In the genomic region with DNA sequence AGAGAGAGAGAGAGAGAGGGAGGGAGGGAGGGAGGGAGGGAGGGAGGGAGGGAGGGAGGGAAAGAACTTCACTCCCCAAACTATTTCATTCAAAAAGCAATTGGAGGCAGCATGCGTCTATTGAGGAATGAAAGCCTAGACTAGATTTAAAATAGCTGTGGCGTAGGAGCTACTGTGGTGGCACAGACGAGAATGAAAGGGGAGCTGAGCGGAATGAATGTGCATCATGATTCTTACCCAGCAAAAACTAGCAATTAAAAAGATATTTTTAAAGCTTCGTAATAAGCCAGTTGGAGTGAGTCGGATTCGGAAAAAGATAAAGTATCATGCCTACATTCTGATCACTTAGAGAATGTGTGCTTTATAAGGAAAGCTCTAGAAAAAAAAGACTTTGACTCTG, we compare ENCODE assay signal across 38 mouse cellular contexts. TPM values are rescaled to one million over a fixed set of nuclear protein-coding genes. Genes with fewer than 3 reads are reported as not detected.
A peak's percentile ranks its signal among the peaks of the same experiment; 100 is the strongest.
DNase-seq lines count a peak whose midpoint lies in the region; ATAC-seq and TF ChIP-seq lines count a peak whose summit lies in the region.
"Had no signal": no experiment of that assay in that cellular context is flagged by ENCODE, and none has a peak within 500 bp of the region (broad histone marks: within the 10 kb centered on the region; RNA-seq: fewer than 3 reads in every experiment).

No protein-coding gene starts in this region.

- no peak overlapping the region for H3K4me2 ChIP-seq in forebrain, postnatal 0 days (ENCODE audit: low read depth)
- no peak overlapping the region for H3K4me2 ChIP-seq in forebrain, embryonic 14.5 days (ENCODE audit: low read length)
- H3K4me2 ChIP-seq: embryonic facial prominence, embryonic 15.5 days; forebrain, embryonic 12.5 days; heart, embryonic 13.5 days; hindbrain, embryonic 15.5 days; liver, embryonic 15.5 days; lung, embryonic 15.5 days; midbrain, embryonic 15.5 days; neural tube, embryonic 15.5 days had no signal

- H3K27ac ChIP-seq in forebrain, postnatal 0 days (ENCODE audit: low read depth, low read length): no peak overlapping the region
- H3K27ac ChIP-seq in forebrain, embryonic 14.5 days (ENCODE audit: low read depth, low read length): no peak overlapping the region
- H3K27ac ChIP-seq in layer of hippocampus, adult 2 months: peak overlapping the region; percentile 56; the same call in 1 of the 2 replicates
- H3K27ac ChIP-seq: embryonic facial prominence, embryonic 10.5 days; embryonic facial prominence, embryonic 15.5 days; forebrain, embryonic 12.5 days; heart, embryonic 13.5 days; hindbrain, embryonic 10.5 days; hindbrain, embryonic 15.5 days; liver, embryonic 15.5 days; lung, embryonic 15.5 days; midbrain, embryonic 10.5 days; midbrain, embryonic 15.5 days; neural tube, embryonic 15.5 days had no signal

- 41% methylated on average over 7 of the region's 7 CpGs for WGBS in forebrain, postnatal 0 days
- 59% methylated on average over 7 of the region's 7 CpGs for WGBS in forebrain, embryonic 14.5 days

- peak; percentile 48; the same call in 1 of the 2 replicates for ATAC-seq in forebrain, postnatal 0 days
- no peak for ATAC-seq in forebrain, embryonic 14.5 days
- ATAC-seq: activated CD4-positive, CD25-positive, alpha-beta regulatory T cell, adult 4 months; inflammation-experienced regulatory T-cells, adult 6 months; midbrain, embryonic 15.5 days had no signal

- no peak for TF ChIP-seq CTCF in forebrain, postnatal 0 days (IDR thresholded peaks at IDR 0.05; ENCODE audit: low read depth)
- TF ChIP-seq CTCF in layer of hippocampus, adult 2 months (conservative IDR thresholded peaks at IDR 0.05): no peak

- no peak overlapping the region for H3K4me3 ChIP-seq in forebrain, postnatal 0 days (ENCODE audit: low read depth, low read length)
- no peak overlapping the region for H3K4me3 ChIP-seq in forebrain, embryonic 14.5 days (ENCODE audit: low read depth, low read length)
- no peak overlapping the region for H3K4me3 ChIP-seq in layer of hippocampus, adult 2 months
- H3K4me3 ChIP-seq: embryonic facial prominence, embryonic 10.5 days; embryonic facial prominence, embryonic 15.5 days; forebrain, embryonic 12.5 days; heart, embryonic 13.5 days; hindbrain, embryonic 10.5 days; hindbrain, embryonic 15.5 days; liver, embryonic 15.5 days; lung, embryonic 15.5 days; midbrain, embryonic 10.5 days; midbrain, embryonic 15.5 days; neural tube, embryonic 15.5 days had no signal

- H3K4me1 ChIP-seq in forebrain, postnatal 0 days (ENCODE audit: insufficient read depth): 0 out of 2 replicates have a peak, but pooled peaks cover 3% of the 10 kb centered on the region
- H3K4me1 ChIP-seq in forebrain, embryonic 14.5 days (ENCODE audit: control insufficient read depth, insufficient read depth, low read length): no peaks in the 10 kb centered on the region
- H3K4me1 ChIP-seq: embryonic facial prominence, embryonic 10.5 days; embryonic facial prominence, embryonic 15.5 days; forebrain, embryonic 12.5 days; heart, embryonic 13.5 days; hindbrain, embryonic 10.5 days; hindbrain, embryonic 15.5 days; liver, embryonic 15.5 days; lung, embryonic 15.5 days; midbrain, embryonic 10.5 days; midbrain, embryonic 15.5 days; neural tube, embryonic 15.5 days had no signal

- no peaks in the 10 kb centered on the region for H3K27me3 ChIP-seq in forebrain, postnatal 0 days (ENCODE audit: insufficient read depth, low read length)
- no peaks in the 10 kb centered on the region for H3K27me3 ChIP-seq in forebrain, embryonic 14.5 days (replicated peaks; ENCODE audit: control insufficient read depth, insufficient read depth, low read length)
- H3K27me3 ChIP-seq: CH12.LX; embryonic facial prominence, embryonic 15.5 days; forebrain, embryonic 12.5 days; heart, embryonic 13.5 days; hindbrain, embryonic 15.5 days; liver, embryonic 15.5 days; lung, embryonic 15.5 days; midbrain, embryonic 15.5 days; neural tube, embryonic 15.5 days had no signal

- peak; percentile 50 for DNase-seq in forebrain, postnatal 0 days
- no peak for DNase-seq in forebrain, embryonic 14.5 days (ENCODE audit: low spot score)
- peak in 1 of 2 experiments; percentile 55 for DNase-seq in layer of hippocampus, adult 2 months (ENCODE audit: low spot score in 2 of 2)
- DNase-seq in layer of hippocampus, postnatal 25 days (ENCODE audit: extremely low spot score in 1 of 2, low spot score in 1 of 2): no peak
- peak; percentile 53 to 64 for DNase-seq in right cerebral cortex, postnatal 10 days (ENCODE audit: low spot score in 2 of 2)
- no peak for DNase-seq in right cerebral cortex, postnatal 14 days
- DNase-seq in urinary bladder, postnatal 10 days (ENCODE audit: low spot score): no peak
- DNase-seq in ovary, postnatal 36 days (ENCODE audit: low spot score): no peak
- DNase-seq: adrenal gland, adult 2 months; adrenal gland, postnatal 36 days; cerebellum, adult 2 months; cerebellum, postnatal 14 days; gastrocnemius, postnatal 10 days; heart, postnatal 10 days; kidney, adult 11 months; kidney, postnatal 14 days; liver; thymus, postnatal 4 days had no signal

- no peaks in the 10 kb centered on the region for H3K36me3 ChIP-seq in forebrain, postnatal 0 days (ENCODE audit: insufficient read depth)
- H3K36me3 ChIP-seq in forebrain, embryonic 14.5 days (ENCODE audit: control insufficient read depth, insufficient read depth, low read length): no peaks in the 10 kb centered on the region
- H3K36me3 ChIP-seq: embryonic facial prominence, embryonic 10.5 days; embryonic facial prominence, embryonic 15.5 days; forebrain, embryonic 12.5 days; heart, embryonic 13.5 days; hindbrain, embryonic 10.5 days; hindbrain, embryonic 15.5 days; liver, embryonic 15.5 days; lung, embryonic 15.5 days; midbrain, embryonic 10.5 days; midbrain, embryonic 15.5 days; neural tube, embryonic 15.5 days had no signal

- no peaks in the 10 kb centered on the region for H3K9me3 ChIP-seq in forebrain, postnatal 0 days (ENCODE audit: low read length)
- H3K9me3 ChIP-seq in forebrain, embryonic 14.5 days (replicated peaks; ENCODE audit: control insufficient read depth, low read length): no peaks in the 10 kb centered on the region
- H3K9me3 ChIP-seq: embryonic facial prominence, embryonic 10.5 days; embryonic facial prominence, embryonic 15.5 days; forebrain, embryonic 12.5 days; heart, embryonic 13.5 days; hindbrain, embryonic 10.5 days; hindbrain, embryonic 15.5 days; liver, embryonic 15.5 days; lung, embryonic 15.5 days; midbrain, embryonic 10.5 days; midbrain, embryonic 15.5 days; neural tube, embryonic 15.5 days had no signal

- no peak overlapping the region for H3K9ac ChIP-seq in forebrain, postnatal 0 days
- H3K9ac ChIP-seq in forebrain, embryonic 14.5 days (ENCODE audit: low read length): no peak overlapping the region
- H3K9ac ChIP-seq: embryonic facial prominence, embryonic 15.5 days; forebrain, embryonic 12.5 days; heart, embryonic 13.5 days; hindbrain, embryonic 15.5 days; liver, embryonic 15.5 days; lung, embryonic 15.5 days; midbrain, embryonic 15.5 days; neural tube, embryonic 15.5 days had no signal

RNA-seq across cellular contexts. Expression of a gene that starts 7.3 kb away (rescaled TPM):
- total RNA-seq in forebrain, postnatal 0 days (2014; rRNA removed): 0.29 and 1.6 TPM in 2 replicates
- polyA plus RNA-seq in forebrain, postnatal 0 days (2015; fragmentation: Nextera tagmentation; extraction: Ambion mirVana): 2.7 and 3.8 TPM in 2 replicates
- polyA plus RNA-seq in forebrain, embryonic 14.5 days (2014; fragmentation: Nextera tagmentation; extraction: Ambion mirVana): 1.5 and 1.6 TPM in 2 replicates
- 1 to 10 TPM; 1.0 to 1.8 TPM for total RNA-seq in layer of hippocampus, adult 2 months (2021)
- total RNA-seq in layer of hippocampus, postnatal 25 days (2021): 1 to 10 TPM; 1.7 to 2.9 TPM
- total RNA-seq: adrenal gland, adult 2 months; CH12.LX; ES-E14; gastrocnemius, postnatal 10 days; heart, adult 8-10 months; heart, postnatal 10 days; megakaryocyte progenitor cell, adult 5-6 weeks had no signal
- polyA plus RNA-seq: activated CD4-positive, CD25-positive, alpha-beta regulatory T cell, adult 4 months; adrenal gland, adult 2 months; C2C12; heart, embryonic 13.5 days; inflammation-experienced regulatory T-cells, adult 6 months; kidney, embryonic 14.5 days; limb, embryonic 11.5 days; liver, embryonic 15.5 days had no signal

RNA-seq across cellular contexts. Expression of a gene that starts 41.9 kb away (rescaled TPM):
- total RNA-seq in forebrain, postnatal 0 days (2014; rRNA removed): 13.3 and 17.1 TPM in 2 replicates
- polyA plus RNA-seq in forebrain, postnatal 0 days (2015; fragmentation: Nextera tagmentation; extraction: Ambion mirVana): 2.6 and 4.7 TPM in 2 replicates
- polyA plus RNA-seq in forebrain, embryonic 14.5 days (2014; fragmentation: Nextera tagmentation; extraction: Ambion mirVana): 5.5 and 7.1 TPM in 2 replicates
- total RNA-seq in layer of hippocampus, adult 2 months (2021): 10 to 100 TPM; 32.8 to 43.0 TPM
- total RNA-seq in layer of hippocampus, postnatal 25 days (2021): 10 to 100 TPM; 38.5 to 47.8 TPM

Comparison
In these comparisons a context has a peak if more than half of its experiments do, and no peak if none do; other contexts are left out.
1. DNase-seq: peak in forebrain, postnatal 0 days (single experiment) and right cerebral cortex, postnatal 10 days (2 of 2); none in forebrain, embryonic 14.5 days (single experiment), layer of hippocampus, postnatal 25 days (0 of 2), right cerebral cortex, postnatal 14 days (single experiment), urinary bladder, postnatal 10 days (single experiment) and ovary, postnatal 36 days (single experiment).